Mouse (Mus musculus): ENCODE data around the gene Rbfox3. TPM values are rescaled to one million over a fixed set of nuclear protein-coding genes. Genes with fewer than 3 reads are reported as not detected.

Rbfox3 gene
- polyA plus RNA-seq, 1 experiment from 2014 or later = 1.2 TPM

DNA sequence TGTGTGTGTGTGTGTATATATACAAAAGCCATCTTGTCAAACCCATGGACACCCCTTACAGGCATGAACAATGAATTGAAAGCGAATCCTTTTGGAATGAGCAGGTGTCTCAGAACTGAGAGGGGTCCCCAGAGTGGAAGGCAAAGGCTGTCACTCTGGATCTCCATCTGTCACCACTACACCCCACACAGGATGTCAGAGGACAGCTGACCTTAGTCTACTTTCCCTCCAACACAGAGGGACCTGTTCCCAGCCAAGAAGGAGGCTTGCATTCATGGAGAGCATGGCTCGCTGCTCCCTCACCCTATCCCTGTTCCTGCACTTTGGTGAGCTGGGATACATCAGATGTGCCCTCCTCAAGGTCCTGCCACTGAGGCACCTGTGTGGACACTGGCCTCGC, 48.0 kb downstream of the Rbfox3 start:
- H3K4me1 ChIP-seq (replicated peaks; ENCODE audit: control insufficient read depth, insufficient read depth, low read length) = no peaks in the 10 kb centered on the region
- H3K27ac ChIP-seq (ENCODE audit: low read depth, low read length) = no peak overlapping the region
- no peaks in the 10 kb centered on the region for H3K36me3 ChIP-seq (ENCODE audit: control insufficient read depth, insufficient read depth)
- TF ChIP-seq CTCF (IDR thresholded peaks at IDR 0.05; ENCODE audit: low read depth) = no peak
- no peak overlapping the region for H3K4me3 ChIP-seq (ENCODE audit: low read depth, low read length)
- no peak overlapping the region for H3K9ac ChIP-seq (ENCODE audit: low read depth, low read length)
- no peak for ATAC-seq
- no peaks in the 10 kb centered on the region for H3K27me3 ChIP-seq (replicated peaks; ENCODE audit: control insufficient read depth, insufficient read depth, low read length)
- 79% methylated on average over 3 of the region's 3 CpGs for WGBS
- H3K9me3 ChIP-seq (ENCODE audit: control insufficient read depth) = no peaks in the 10 kb centered on the region
- H3K4me2 ChIP-seq (replicated peaks; ENCODE audit: low read depth) = no peak overlapping the region

DNA sequence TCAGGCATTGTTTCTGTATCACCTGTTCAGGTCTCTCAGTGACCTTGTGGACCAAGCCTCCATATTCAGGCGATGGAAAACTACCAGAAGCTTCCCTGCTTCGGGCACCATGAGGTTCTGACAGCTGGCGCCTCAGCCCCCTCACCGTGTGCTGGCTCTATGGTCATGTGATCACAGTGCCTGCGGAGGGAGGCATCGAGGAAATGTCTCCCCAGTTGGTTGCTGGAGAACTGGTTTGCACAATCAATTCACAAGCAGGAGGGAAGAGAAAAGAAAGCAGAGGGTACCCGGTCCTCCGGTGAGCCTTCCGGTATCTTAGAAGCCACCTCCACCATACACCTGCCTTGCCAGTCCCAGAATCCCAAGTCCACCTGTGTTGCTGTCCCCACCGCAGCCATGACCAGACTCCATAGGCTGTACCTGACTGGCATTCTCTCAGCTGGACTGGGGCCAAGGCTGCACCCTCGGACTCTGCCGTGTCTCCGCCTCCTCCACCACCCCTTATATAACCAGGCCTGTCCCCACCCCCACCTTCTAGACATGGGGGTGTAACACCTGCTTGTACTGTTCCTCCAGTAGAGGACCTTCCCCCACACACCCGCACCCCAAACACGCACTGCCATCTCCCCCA, 49.5 kb downstream of the Rbfox3 start:
- Histone ChIP-seq H3K4me3 (ENCODE audit: low read depth, low read length) (no peak overlapping the region), H3K9ac (ENCODE audit: low read depth, low read length) (no peak overlapping the region), H3K36me3 (ENCODE audit: control insufficient read depth, insufficient read depth) (no peaks in the 10 kb centered on the region), H3K4me2 (replicated peaks; ENCODE audit: low read depth) (no peak overlapping the region), H3K9me3 (ENCODE audit: control insufficient read depth) (no peaks in the 10 kb centered on the region), H3K4me1 (replicated peaks; ENCODE audit: control insufficient read depth, insufficient read depth, low read length) (no peaks in the 10 kb centered on the region), H3K27me3 (replicated peaks; ENCODE audit: control insufficient read depth, insufficient read depth, low read length) (no peaks in the 10 kb centered on the region), H3K27ac (ENCODE audit: low read depth, low read length) (no peak overlapping the region)
- no peak for TF ChIP-seq CTCF (IDR thresholded peaks at IDR 0.05; ENCODE audit: low read depth)
- ATAC-seq = no peak
- 79% methylated on average over 15 of the region's 15 CpGs for WGBS

DNA sequence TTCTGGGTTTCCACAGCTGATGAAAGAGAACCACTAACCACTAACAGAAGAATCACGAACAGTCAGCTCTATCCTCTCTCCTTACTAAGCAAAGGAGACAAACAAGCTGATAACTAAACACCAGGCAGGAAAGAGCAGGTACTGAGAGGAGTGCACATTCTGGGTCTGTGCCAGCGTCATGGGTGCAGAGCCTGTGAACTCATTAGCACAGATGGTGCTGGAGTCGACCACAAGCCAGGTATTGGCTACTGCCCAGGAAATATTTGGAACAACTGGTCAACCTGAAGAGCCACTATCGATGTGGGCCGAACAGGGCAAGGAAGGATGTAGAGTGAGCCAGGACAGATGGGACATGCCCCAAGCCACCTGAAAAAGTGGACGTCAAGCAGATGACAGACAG, 50.2 kb downstream of the Rbfox3 start:
- no peaks in the 10 kb centered on the region for H3K36me3 ChIP-seq (ENCODE audit: control insufficient read depth, insufficient read depth)
- no peak overlapping the region for H3K4me2 ChIP-seq (replicated peaks; ENCODE audit: low read depth)
- 90% methylated on average over 6 of the region's 6 CpGs for WGBS
- H3K27ac ChIP-seq (ENCODE audit: low read depth, low read length) = no peak overlapping the region
- H3K4me1 ChIP-seq (replicated peaks; ENCODE audit: control insufficient read depth, insufficient read depth, low read length) = no peaks in the 10 kb centered on the region
- ATAC-seq = no peak
- TF ChIP-seq CTCF (IDR thresholded peaks at IDR 0.05; ENCODE audit: low read depth) = no peak
- no peak overlapping the region for H3K9ac ChIP-seq (ENCODE audit: low read depth, low read length)
- no peak overlapping the region for H3K4me3 ChIP-seq (ENCODE audit: low read depth, low read length)
- H3K9me3 ChIP-seq (ENCODE audit: control insufficient read depth) = no peaks in the 10 kb centered on the region
- H3K27me3 ChIP-seq (replicated peaks; ENCODE audit: control insufficient read depth, insufficient read depth, low read length) = no peaks in the 10 kb centered on the region

DNA sequence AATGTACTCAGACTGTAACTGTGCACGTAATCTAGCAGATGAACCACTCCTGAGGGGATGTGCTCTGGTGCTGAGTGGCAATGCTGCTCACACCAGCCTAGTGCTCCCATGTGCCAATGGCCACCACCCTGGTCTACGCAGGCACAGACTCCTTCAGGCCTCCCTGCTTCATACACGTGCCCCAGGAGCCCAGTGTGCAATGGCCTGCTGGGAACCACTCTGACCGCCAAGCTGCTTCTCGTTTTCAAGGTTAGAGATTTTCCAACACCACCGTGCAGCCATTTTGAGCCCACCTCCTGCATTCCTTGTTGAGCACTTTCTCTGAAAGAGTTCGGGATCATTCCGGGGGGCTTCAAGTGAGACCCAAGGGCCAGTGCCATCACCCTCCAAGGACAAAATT, 50.6 kb downstream of the Rbfox3 start:
- H3K36me3 ChIP-seq (ENCODE audit: control insufficient read depth, insufficient read depth) = no peaks in the 10 kb centered on the region
- H3K9ac ChIP-seq (ENCODE audit: low read depth, low read length) = no peak overlapping the region
- 91% methylated on average over 8 of the region's 8 CpGs for WGBS
- TF ChIP-seq CTCF (IDR thresholded peaks at IDR 0.05; ENCODE audit: low read depth) = no peak
- no peaks in the 10 kb centered on the region for H3K27me3 ChIP-seq (replicated peaks; ENCODE audit: control insufficient read depth, insufficient read depth, low read length)
- no peak overlapping the region for H3K4me2 ChIP-seq (replicated peaks; ENCODE audit: low read depth)
- no peak overlapping the region for H3K27ac ChIP-seq (ENCODE audit: low read depth, low read length)
- no peak overlapping the region for H3K4me3 ChIP-seq (ENCODE audit: low read depth, low read length)
- no peaks in the 10 kb centered on the region for H3K4me1 ChIP-seq (replicated peaks; ENCODE audit: control insufficient read depth, insufficient read depth, low read length)
- H3K9me3 ChIP-seq (ENCODE audit: control insufficient read depth) = no peaks in the 10 kb centered on the region
- ATAC-seq = no peak

DNA sequence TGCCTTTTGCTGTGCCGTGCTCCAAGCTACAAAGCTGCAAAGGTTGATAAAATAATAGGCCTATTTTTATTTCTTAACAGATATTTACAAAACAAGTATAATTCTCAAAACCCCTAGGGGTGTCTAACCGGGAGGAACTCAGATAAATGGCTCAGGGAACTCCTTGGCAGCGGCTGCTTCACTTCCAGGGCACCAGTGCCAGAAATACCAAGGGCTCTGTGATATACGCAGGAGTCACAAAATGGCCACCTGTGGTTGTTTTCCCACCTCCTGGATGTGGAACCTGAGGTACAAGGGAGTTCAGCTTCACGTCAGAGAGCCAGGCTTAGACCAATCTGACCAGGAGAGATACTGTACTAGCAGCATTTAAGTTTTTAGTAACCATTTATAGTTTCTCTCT, 51.6 kb downstream of the Rbfox3 start:
- no peak overlapping the region for H3K9ac ChIP-seq (ENCODE audit: low read depth, low read length)
- H3K36me3 ChIP-seq (ENCODE audit: control insufficient read depth, insufficient read depth) = no peaks in the 10 kb centered on the region
- no peak overlapping the region for H3K27ac ChIP-seq (ENCODE audit: low read depth, low read length)
- no peak for TF ChIP-seq CTCF (IDR thresholded peaks at IDR 0.05; ENCODE audit: low read depth)
- no peak overlapping the region for H3K4me3 ChIP-seq (ENCODE audit: low read depth, low read length)
- H3K4me2 ChIP-seq (replicated peaks; ENCODE audit: low read depth) = no peak overlapping the region
- H3K4me1 ChIP-seq (replicated peaks; ENCODE audit: control insufficient read depth, insufficient read depth, low read length) = no peaks in the 10 kb centered on the region
- no peak for ATAC-seq
- WGBS = 78% methylated on average over 5 of the region's 5 CpGs
- no peaks in the 10 kb centered on the region for H3K9me3 ChIP-seq (ENCODE audit: control insufficient read depth)
- H3K27me3 ChIP-seq (replicated peaks; ENCODE audit: control insufficient read depth, insufficient read depth, low read length) = no peaks in the 10 kb centered on the region

DNA sequence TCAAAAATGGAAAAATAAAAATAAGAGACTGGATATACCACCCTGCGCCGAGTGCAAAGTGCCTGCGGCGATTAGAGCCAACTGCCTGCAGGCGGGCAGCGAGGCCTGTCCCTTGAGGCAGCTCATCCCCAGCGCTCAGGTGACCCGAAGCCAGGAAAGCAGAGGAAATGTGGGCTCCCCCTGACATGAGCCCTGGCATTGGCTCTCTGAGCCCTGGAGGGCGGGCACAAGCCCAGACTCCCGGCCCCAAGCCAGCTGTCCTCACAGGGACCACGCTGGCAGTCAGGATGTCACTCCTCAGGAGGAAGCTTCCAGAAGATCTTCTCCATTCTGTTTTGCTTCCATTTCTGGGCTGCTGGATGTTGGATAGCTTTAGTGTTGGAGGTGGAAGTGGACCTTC, 53.1 kb downstream of the Rbfox3 start:
- Histone ChIP-seq H3K27me3 (replicated peaks; ENCODE audit: control insufficient read depth, insufficient read depth, low read length) (no peaks in the 10 kb centered on the region), H3K27ac (ENCODE audit: low read depth, low read length) (no peak overlapping the region), H3K9ac (ENCODE audit: low read depth, low read length) (no peak overlapping the region), H3K4me3 (ENCODE audit: low read depth, low read length) (no peak overlapping the region), H3K4me2 (replicated peaks; ENCODE audit: low read depth) (no peak overlapping the region), H3K36me3 (ENCODE audit: control insufficient read depth, insufficient read depth) (no peaks in the 10 kb centered on the region), H3K9me3 (ENCODE audit: control insufficient read depth) (no peaks in the 10 kb centered on the region), H3K4me1 (replicated peaks; ENCODE audit: control insufficient read depth, insufficient read depth, low read length) (no peaks in the 10 kb centered on the region)
- no peak for ATAC-seq
- no peak for TF ChIP-seq CTCF (IDR thresholded peaks at IDR 0.05; ENCODE audit: low read depth)
- WGBS = 73% methylated on average over 11 of the region's 11 CpGs

DNA sequence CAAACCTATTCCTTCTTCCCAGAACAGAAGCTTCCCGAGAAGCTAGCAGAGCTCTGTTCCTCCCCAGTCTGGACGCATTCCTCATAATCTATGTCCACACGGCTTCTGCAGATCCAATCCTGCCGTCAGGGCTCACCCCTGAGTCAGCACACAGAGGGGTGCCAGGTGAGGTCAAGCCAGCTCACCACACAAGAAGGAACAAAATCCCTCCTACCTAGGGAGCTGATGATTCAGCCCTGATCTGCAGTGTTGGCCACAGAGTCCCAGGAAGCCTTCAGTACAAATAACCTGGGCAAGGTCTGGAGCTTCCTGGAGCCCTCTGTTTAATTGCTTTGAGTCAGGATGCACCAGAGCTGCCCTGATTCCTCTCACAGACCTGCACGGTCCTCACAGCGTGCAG, 60.0 kb downstream of the Rbfox3 start:
- H3K9ac ChIP-seq (ENCODE audit: low read depth, low read length) = no peak overlapping the region
- no peak overlapping the region for H3K27ac ChIP-seq (ENCODE audit: low read depth, low read length)
- ATAC-seq = no peak
- H3K4me2 ChIP-seq (replicated peaks; ENCODE audit: low read depth) = no peak overlapping the region
- TF ChIP-seq CTCF (IDR thresholded peaks at IDR 0.05; ENCODE audit: low read depth) = no peak
- no peak overlapping the region for H3K4me3 ChIP-seq (ENCODE audit: low read depth, low read length)
- H3K9me3 ChIP-seq (ENCODE audit: control insufficient read depth) = no peaks in the 10 kb centered on the region
- 53% methylated on average over 6 of the region's 6 CpGs for WGBS
- no peaks in the 10 kb centered on the region for H3K36me3 ChIP-seq (ENCODE audit: control insufficient read depth, insufficient read depth)
- 0 out of 2 replicates have a peak, but pooled peaks cover 2% of the 10 kb centered on the region for H3K27me3 ChIP-seq (replicated peaks; ENCODE audit: control insufficient read depth, insufficient read depth, low read length)
- no peaks in the 10 kb centered on the region for H3K4me1 ChIP-seq (replicated peaks; ENCODE audit: control insufficient read depth, insufficient read depth, low read length)

All from intestine, postnatal 0 days (tissue).